Mouse (Mus musculus): Measurements from ENCODE around the gene Hist1h4f.
"Not testable (repeated sequence)": the region's sequence is repeated elsewhere in the genome, so short reads cannot be mapped to it uniquely, and the experiment has no call there.

The Hist1h4f gene

GRCm38 (mm10) chr13:23554393-23554792 lies 2.9 kb upstream of the Hist1h4f start:
- no peak for DNase-seq

DNA sequence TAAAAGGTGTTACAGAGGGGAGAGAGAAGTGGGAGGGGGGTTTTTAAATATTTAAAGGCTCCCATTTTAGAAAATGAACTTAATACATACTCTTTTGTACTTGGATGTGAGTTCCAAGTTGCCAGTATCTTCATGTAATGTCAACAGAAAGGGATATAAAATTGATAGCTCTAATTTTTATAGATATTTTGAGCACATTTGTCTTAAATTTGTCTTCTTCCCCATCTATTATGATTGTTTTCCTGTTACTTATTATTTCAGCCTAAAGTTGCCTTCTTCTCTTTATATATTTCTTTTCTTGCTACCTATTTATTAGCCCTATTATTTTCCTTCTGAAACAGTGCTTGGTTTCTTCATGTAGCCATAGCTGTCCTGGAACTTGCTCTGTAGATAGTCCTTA lies 1.5 kb upstream of the Hist1h4f start, which contains the start of gene Hist1h1d:
Gene Hist1h1d (plus strand): TSS at position 301 of the 400 bp plus-strand sequence.
- DNase-seq = no peak

GRCm38 (mm10) chr13:23551931-23552914 lies 775 bp upstream of the Hist1h4f start:
- DNase-seq = no peak

GRCm38 (mm10) chr13:23550761-23551145 lies 695 bp downstream of the Hist1h4f start:
- no peak for DNase-seq

DNA sequence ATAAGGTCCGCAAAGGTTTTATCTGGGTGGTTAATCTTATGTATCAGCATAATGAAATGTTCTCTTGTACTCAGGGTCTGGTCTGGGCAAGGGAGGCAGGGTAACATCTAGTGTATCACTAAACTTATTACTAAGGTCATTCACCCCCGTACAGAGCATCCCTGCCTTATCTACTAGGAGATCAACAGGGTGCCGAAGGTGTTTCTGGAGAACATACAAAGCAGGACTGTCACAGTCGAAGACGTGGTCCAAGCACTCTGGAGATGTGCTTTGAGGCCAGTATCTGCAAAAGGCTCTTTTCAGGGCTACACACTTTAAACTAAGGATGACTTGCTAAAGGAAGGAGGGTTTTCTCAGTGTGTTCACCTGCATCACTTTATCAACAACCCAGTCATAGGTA lies 4.8 kb downstream of the Hist1h4f start:
- no peak for DNase-seq

- DNase-seq = peak; percentile 19
Observed at GRCm38 (mm10) chr13:23544787-23545120, 6.7 kb downstream of the Hist1h4f start.

DNA sequence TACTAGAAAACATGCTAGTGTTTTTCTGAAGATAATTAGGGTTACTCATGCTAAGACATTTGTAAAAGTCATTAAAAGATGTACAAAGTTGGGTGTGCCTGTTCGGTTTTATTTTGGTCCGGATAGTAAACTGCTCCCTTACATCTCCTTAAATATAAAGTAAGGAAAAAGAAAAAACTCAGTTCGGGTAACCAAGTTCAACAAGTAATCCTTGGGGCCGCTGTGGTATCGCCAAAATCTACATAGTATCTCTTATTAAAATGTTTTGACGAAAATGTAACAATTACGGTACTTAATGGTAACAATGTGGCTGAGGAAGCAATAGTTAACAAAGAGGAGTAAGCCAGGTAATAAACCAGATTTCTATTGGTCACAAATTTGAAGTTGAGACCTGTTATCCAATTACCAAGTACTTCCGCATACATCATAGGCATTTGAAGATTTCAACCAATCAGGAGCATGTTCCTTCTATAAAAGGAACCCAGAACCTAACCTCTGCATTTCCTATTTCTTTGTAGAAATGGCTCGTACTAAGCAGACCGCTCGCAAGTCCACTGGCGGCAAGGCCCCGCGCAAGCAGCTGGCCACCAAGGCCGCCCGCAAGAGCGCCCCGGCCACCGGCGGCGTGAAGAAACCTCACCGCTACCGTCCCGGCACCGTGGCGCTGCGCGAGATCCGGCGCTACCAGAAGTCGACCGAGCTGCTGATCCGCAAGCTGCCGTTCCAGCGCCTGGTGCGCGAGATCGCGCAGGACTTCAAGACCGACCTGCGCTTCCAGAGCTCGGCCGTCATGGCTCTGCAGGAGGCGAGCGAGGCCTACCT lies 7.3 kb downstream of the Hist1h4f start, which contains the start of gene Hist1h3f:
Gene Hist1h3f (plus strand): TSS at position 88 of the 822 bp plus-strand sequence.
- peak; percentile 67 for DNase-seq

- peak; percentile 69 for DNase-seq
Observed at GRCm38 (mm10) chr13:23542999-23543607, 8.3 kb downstream of the Hist1h4f start, which contains the start of gene Hist1h2bh. Gene Hist1h2bh, minus strand, starts transcription at chr13:23543392.

- DNase-seq = not testable (repeated sequence)
Observed at GRCm38 (mm10) chr13:23542225-23542980, 9.0 kb downstream of the Hist1h4f start.

DNA sequence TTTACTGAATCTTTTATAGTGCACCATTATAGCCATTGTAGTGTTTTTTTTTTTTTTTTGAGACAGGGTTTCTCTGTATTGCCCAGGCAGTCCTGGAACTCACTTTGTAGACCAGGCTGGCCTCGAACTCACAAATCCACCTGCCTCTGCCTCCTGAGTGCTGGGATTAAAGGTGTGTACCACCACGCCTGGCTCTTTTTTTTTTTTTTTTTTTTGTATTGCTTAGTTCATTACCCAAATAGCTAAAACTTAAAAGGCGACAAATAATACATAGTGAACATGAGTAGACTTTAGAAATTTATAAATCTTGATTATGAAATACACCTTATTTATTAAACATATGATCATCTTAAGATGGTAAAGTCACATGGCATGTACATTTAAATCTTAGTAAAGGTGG lies 10.0 kb downstream of the Hist1h4f start:
- no peak for DNase-seq

GRCm38 (mm10) chr13:23539821-23540220 lies 11.6 kb downstream of the Hist1h4f start:
- not testable (repeated sequence) for DNase-seq

DNA sequence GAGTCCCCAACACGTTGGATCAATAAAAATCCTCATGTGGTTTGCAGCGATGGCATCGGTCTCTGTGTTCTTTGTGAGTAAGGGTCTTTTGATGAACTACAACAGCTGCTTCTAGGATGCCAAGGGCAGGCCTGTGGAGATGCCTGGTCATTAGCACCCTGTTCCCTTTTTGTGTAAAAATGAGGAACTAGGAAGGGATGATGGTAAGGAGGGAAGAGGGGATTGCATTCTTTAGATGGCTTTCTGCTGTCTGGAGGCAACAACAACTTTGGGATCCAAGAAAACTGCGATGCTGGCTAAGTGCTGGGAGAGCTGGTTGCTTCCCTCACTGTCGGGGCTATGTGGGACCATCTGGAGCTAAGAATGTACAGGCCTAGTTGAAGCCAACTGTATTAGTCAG lies 13.2 kb downstream of the Hist1h4f start:
- no peak for DNase-seq

GRCm38 (mm10) chr13:23537006-23537710 lies 14.3 kb downstream of the Hist1h4f start:
- DNase-seq = no peak

GRCm38 (mm10) chr13:23536076-23536822 lies 15.2 kb downstream of the Hist1h4f start:
- no peak for DNase-seq

GRCm38 (mm10) chr13:23535137-23536075 lies 16.0 kb downstream of the Hist1h4f start, which contains the start of gene Hist1h3g:
Gene Hist1h3g, plus strand, starts transcription at chr13:23535422.
- DNase-seq = peak; percentile 87

GRCm38 (mm10) chr13:23534368-23535131 lies 16.9 kb downstream of the Hist1h4f start:
- peak; percentile 11 for DNase-seq

GRCm38 (mm10) chr13:23533560-23534367 lies 17.7 kb downstream of the Hist1h4f start, which contains the start of gene Hist1h2af:
Gene Hist1h2af, plus strand, starts transcription at chr13:23533906.
- peak; percentile 64 for DNase-seq
